Mouse (Mus musculus) left cerebral cortex, adult 6 months (tissue): ENCODE results near the gene Olfr975. TPM values are rescaled to one million over a fixed set of nuclear protein-coding genes. Genes with fewer than 3 reads are reported as not detected.

ENCODE experiments used
- long read RNA-seq, 2 experiments: library from polyadenylated mRNA; unstranded; transcript quantifications; one replicate each; pipeline ENCODE4 v2.0.0; 2019 to 2020
- polyA plus RNA-seq: library from polyadenylated mRNA; unstranded; fragments of <200 nt; fragmentation: Nextera tagmentation; gene quantifications from 2 replicates; pipeline ENCODE4 v1.2.3, GENCODE M21; 2021

The Olfr975 gene
- not detected in 2 replicates for polyA plus RNA-seq
- long read RNA-seq, experiment 1, result 0 reads
- long read RNA-seq, experiment 2, result 0 reads

GRCm38 (mm10) chr9:39951946-39952345 lies at the start of gene Olfr975:
TSS of gene Olfr975 (minus strand) at chr9:39952046.

GRCm38 (mm10) chr9:39991813-39992212 lies 40.0 kb upstream of the Olfr975 start, which contains the start of gene Olfr978:
TSS of gene Olfr978 (plus strand) at chr9:39992113.

GRCm38 (mm10) chr9:39961033-39961432 lies 9.2 kb upstream of the Olfr975 start, which contains the start of gene Olfr976:
TSS of gene Olfr976 (minus strand) at chr9:39961133.

GRCm38 (mm10) chr9:39937201-39937600 lies 14.6 kb downstream of the Olfr975 start, which contains the start of gene Olfr974:
TSS of gene Olfr974 (plus strand) at chr9:39937501.

GRCm38 (mm10) chr9:39907036-39907435 lies 44.8 kb downstream of the Olfr975 start, which contains the start of gene Olfr229:
TSS of gene Olfr229 (plus strand) at chr9:39907336.

Other genes starting within 250 kb of the Olfr975 start
- not detected in 2 replicates for gene Olfr149, start 244.9 kb downstream of the Olfr975 start, polyA plus RNA-seq
- not detected in 2 replicates for gene Olfr965, start 240.7 kb downstream of the Olfr975 start, polyA plus RNA-seq
- gene Olfr150, start 221.1 kb downstream of the Olfr975 start, polyA plus RNA-seq, result not detected in 2 replicates
- not detected in 2 replicates for gene Olfr967, start 205.8 kb downstream of the Olfr975 start, polyA plus RNA-seq
- gene Olfr968, start 168.8 kb downstream of the Olfr975 start, polyA plus RNA-seq, result not detected in 2 replicates
- gene Olfr969, start 161.1 kb downstream of the Olfr975 start, polyA plus RNA-seq, result not detected in 2 replicates
- not detected in 2 replicates for gene Olfr970, start 143.2 kb downstream of the Olfr975 start, polyA plus RNA-seq
- gene Olfr971, start 115.2 kb downstream of the Olfr975 start, polyA plus RNA-seq, result not detected in 2 replicates
- gene Olfr972, start 85.6 kb downstream of the Olfr975 start, polyA plus RNA-seq, result not detected in 2 replicates
- gene Olfr229, start 44.7 kb downstream of the Olfr975 start, polyA plus RNA-seq, result not detected in 2 replicates
- not detected in 2 replicates for gene Olfr974, start 14.5 kb downstream of the Olfr975 start, polyA plus RNA-seq
- not detected in 2 replicates for gene Olfr976, start 9.1 kb upstream of the Olfr975 start, polyA plus RNA-seq
- not detected in 2 replicates for gene Olfr978, start 40.1 kb upstream of the Olfr975 start, polyA plus RNA-seq
- not detected in 2 replicates for gene Olfr979, start 51.4 kb upstream of the Olfr975 start, polyA plus RNA-seq
- not detected in 2 replicates for gene Olfr980, start 57.5 kb upstream of the Olfr975 start, polyA plus RNA-seq
- gene Olfr981, start 69.4 kb upstream of the Olfr975 start, polyA plus RNA-seq, result not detected in 2 replicates
- not detected in 2 replicates for gene Olfr982, start 121.8 kb upstream of the Olfr975 start, polyA plus RNA-seq
- gene Olfr983, start 141.5 kb upstream of the Olfr975 start, polyA plus RNA-seq, result not detected in 2 replicates
- gene Olfr984, start 162.2 kb upstream of the Olfr975 start, polyA plus RNA-seq, result not detected in 2 replicates
- gene Olfr985, start 178.1 kb upstream of the Olfr975 start, polyA plus RNA-seq, result not detected in 2 replicates
- gene Tmem225, start 196.1 kb upstream of the Olfr975 start, polyA plus RNA-seq, result not detected in 2 replicates
- not detected in 2 replicates for gene Olfr986, start 228.9 kb upstream of the Olfr975 start, polyA plus RNA-seq
- gene Zfp202, start 240.3 kb upstream of the Olfr975 start, polyA plus RNA-seq, result 1.1 and 1.5 TPM in 2 replicates